Mouse (Mus musculus) hindbrain, embryonic 10.5 days (tissue): ENCODE data around the gene Slc25a18. TPM values are rescaled to one million over a fixed set of nuclear protein-coding genes. Genes with fewer than 3 reads are reported as not detected.

Experiments
- DNase-seq: peaks from one replicate; pipeline ENCODE4 v3.0.0-alpha.2; 2017; ENCODE audit warnings: low spot score
- H3K27ac ChIP-seq: fragments of 300-500 bp; sonication (generic); 2 replicates; pipeline ENCODE4 v1.5.1; 2016; ENCODE audit warnings: mild to moderate bottlenecking, moderate library complexity
- H3K27me3 ChIP-seq: fragments of 300-500 bp; sonication (generic); 2 replicates; pipeline ENCODE4 v1.6.1; 2016; ENCODE audit warnings: mild to moderate bottlenecking; ENCODE audit not compliant: poor library complexity, insufficient read depth, severe bottlenecking
- H3K36me3 ChIP-seq: fragments of 300-500 bp; sonication (generic); 2 replicates; pipeline ENCODE4 v1.6.1; 2016; ENCODE audit warnings: mild to moderate bottlenecking, moderate library complexity
- H3K4me1 ChIP-seq: fragments of 300-500 bp; sonication (generic); replicated peaks from 2 replicates; pipeline ENCODE4 v1.6.1; 2016; ENCODE audit warnings: mild to moderate bottlenecking
- H3K4me3 ChIP-seq: fragments of 300-500 bp; sonication (generic); 2 replicates; pipeline ENCODE4 v1.5.1; 2016; ENCODE audit warnings: mild to moderate bottlenecking, moderate library complexity
- H3K9me3 ChIP-seq: fragments of 300-500 bp; sonication (generic); 2 replicates; pipeline ENCODE4 v1.6.1; 2016; ENCODE audit warnings: mild to moderate bottlenecking, moderate library complexity
- WGBS: fragments of 180-500 bp; shearing (Covaris S2); methylation state at CpG from one replicate; pipeline ENCODE4 v1.1.7; 2016; 5-methylcytosine and 5-hydroxymethylcytosine counted together
- polyA plus RNA-seq: library from polyadenylated mRNA; unstranded; fragments of >200 nt; fragmentation: Nextera tagmentation; extraction: Ambion mirVana; gene quantifications from 2 replicates; pipeline ENCODE4 v1.2.1, GENCODE M21; 2016

Gene Slc25a18
- polyA plus RNA-seq, 1 experiment from 2014 or later: 1.4 TPM

GRCm38 (mm10) chr6:120778226-120778625, 4.8 kb downstream of the Slc25a18 start:
- H3K27ac ChIP-seq: no peak overlapping the region
- H3K4me1 ChIP-seq: peaks cover 11% of the 10 kb centered on the region
- H3K27me3 ChIP-seq: no peaks in the 10 kb centered on the region
- peaks cover 14% of the 10 kb centered on the region for H3K36me3 ChIP-seq
- no peak for DNase-seq
- H3K4me3 ChIP-seq: no peak overlapping the region
- H3K9me3 ChIP-seq: no peaks in the 10 kb centered on the region
- WGBS: 74% methylated on average over 3 of the region's 3 CpGs

DNA sequence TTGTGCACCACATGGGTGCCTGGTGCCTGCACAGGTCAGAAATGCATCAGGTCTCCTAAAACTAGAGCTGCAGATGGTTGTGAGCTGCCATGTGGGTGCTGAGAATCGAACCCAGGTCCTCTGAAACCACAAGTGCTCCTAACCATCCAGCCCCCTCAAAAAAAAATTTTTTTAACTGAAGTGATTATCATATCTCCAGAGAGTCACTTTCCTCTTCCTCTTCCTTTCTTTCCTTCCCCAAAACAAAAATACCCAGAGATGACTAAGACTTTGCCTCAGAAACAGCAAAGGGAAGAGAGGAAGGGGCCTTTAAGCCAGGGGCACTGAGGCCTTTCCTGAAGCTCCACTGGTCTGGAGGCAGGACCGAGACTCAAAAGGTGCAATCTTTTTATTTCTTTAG, 9.6 kb downstream of the Slc25a18 start:
- no peaks in the 10 kb centered on the region for H3K27me3 ChIP-seq
- H3K27ac ChIP-seq: no peak overlapping the region
- no peak overlapping the region for H3K4me3 ChIP-seq
- DNase-seq: no peak
- 90% methylated on average over 2 of the region's 2 CpGs for WGBS
- no peaks in the 10 kb centered on the region for H3K36me3 ChIP-seq
- H3K9me3 ChIP-seq: no peaks in the 10 kb centered on the region
- peaks cover 18% of the 10 kb centered on the region; the same call in 1 of the 2 replicates for H3K4me1 ChIP-seq

DNA sequence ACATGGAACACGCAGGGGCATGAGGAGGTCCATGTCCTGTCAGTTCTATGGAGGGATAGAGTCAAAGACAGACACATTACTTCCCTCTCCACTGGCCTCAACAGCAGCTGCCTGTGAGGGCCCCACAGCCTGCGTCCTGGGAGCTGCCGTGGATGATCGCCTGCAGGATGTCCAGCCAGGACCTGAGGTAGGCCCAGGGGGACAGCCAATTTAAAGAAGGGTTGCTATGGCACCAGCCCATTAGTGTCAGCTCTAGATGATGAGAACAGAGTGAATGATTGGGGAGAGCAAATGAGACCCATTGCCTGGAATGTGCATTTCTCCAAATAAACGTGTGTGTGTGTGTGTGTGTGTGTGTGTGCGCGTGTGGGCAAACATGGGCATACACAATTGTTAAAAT, 11.0 kb downstream of the Slc25a18 start:
- 0 out of 2 replicates have a peak, but pooled peaks cover 3% of the 10 kb centered on the region for H3K36me3 ChIP-seq
- peak; percentile 21 for DNase-seq
- H3K4me1 ChIP-seq: peaks cover 18% of the 10 kb centered on the region; the same call in 1 of the 2 replicates
- no peak overlapping the region for H3K4me3 ChIP-seq
- H3K27ac ChIP-seq: peak overlapping the region; percentile 9; the same call in 1 of the 2 replicates
- H3K9me3 ChIP-seq: no peaks in the 10 kb centered on the region
- no peaks in the 10 kb centered on the region for H3K27me3 ChIP-seq
- WGBS: 68% methylated on average over 7 of the region's 7 CpGs

DNA sequence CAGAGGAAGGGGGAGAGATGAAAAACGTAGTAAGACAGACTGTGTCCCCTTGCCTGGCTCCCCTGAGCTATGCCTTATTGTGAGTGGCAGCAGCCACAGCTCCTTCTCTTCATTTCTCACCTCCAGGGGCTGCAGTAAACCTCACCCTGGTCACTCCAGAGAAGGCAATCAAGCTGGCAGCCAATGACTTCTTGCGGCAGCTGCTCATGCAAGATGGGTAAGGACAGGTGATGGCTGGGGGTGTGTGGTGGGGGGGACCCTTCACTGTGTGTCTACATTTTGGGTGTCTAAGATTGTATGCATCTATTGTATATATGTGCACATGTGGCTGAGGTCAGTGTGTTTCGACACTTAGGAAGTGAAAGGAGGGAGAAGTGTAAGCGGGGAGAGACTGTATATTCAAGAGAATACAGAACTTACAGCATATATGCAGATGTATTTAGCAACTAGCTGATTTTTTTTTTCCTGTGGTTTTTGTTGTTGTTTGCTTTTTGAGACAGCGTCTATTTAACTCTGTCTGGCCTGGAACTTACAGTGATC, 14.8 kb downstream of the Slc25a18 start:
- Histone ChIP-seq H3K36me3 (peaks cover 28% of the 10 kb centered on the region), H3K9me3 (no peaks in the 10 kb centered on the region), H3K27me3 (no peaks in the 10 kb centered on the region), H3K27ac (no peak overlapping the region), H3K4me1 (peaks cover 18% of the 10 kb centered on the region; the same call in 1 of the 2 replicates), H3K4me3 (no peak overlapping the region)
- 83% methylated on average over 5 of the region's 5 CpGs for WGBS
- DNase-seq: no peak

DNA sequence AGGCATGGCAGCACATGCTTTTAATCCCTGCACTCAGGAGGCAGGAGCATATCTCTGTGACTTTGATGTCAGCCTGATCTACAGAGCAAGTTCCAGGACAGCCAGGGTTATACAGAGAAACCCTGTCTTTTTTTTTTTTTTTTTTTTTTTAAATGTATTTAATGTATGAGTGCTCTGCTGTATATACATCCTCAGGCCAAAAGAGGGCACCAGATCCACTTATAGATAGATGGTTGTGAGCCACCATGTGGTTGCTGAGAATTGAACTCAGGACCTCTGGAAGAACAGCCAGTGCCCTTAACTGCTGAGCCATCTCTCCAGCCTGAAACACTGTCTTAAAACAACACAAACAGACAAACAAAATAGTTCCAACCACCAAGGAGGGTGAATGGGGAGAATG, 15.5 kb downstream of the Slc25a18 start:
- DNase-seq: no peak
- H3K4me3 ChIP-seq: no peak overlapping the region
- peaks cover 18% of the 10 kb centered on the region; the same call in 1 of the 2 replicates for H3K4me1 ChIP-seq
- H3K9me3 ChIP-seq: no peaks in the 10 kb centered on the region
- no peaks in the 10 kb centered on the region for H3K27me3 ChIP-seq
- peaks cover 36% of the 10 kb centered on the region for H3K36me3 ChIP-seq
- no peak overlapping the region for H3K27ac ChIP-seq

DNA sequence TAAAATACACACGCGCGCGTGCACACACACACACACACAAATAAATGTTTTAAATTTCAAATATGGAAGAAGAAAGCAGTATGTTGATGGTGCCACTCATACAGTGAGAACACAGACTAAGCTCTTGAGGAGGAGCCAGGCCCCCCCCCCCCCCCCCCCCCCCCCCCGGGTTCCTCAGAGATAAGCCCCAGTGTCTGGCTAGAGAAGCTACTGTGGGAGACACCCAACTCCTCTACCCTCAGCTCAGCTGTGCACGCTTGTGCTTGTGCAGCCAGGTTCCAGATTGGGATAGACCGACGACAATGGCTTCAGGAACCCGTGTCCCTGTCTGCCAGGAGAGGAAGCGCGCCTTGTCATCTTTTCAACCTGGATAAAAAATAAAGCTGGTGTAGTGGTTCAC, 16.8 kb downstream of the Slc25a18 start:
- 91% methylated on average over 11 of the region's 11 CpGs for WGBS
- Histone ChIP-seq H3K9me3 (no peaks in the 10 kb centered on the region), H3K4me3 (no peak overlapping the region), H3K36me3 (peaks cover 48% of the 10 kb centered on the region), H3K4me1 (peaks cover 11% of the 10 kb centered on the region; the same call in 1 of the 2 replicates), H3K27ac (no peak overlapping the region), H3K27me3 (no peaks in the 10 kb centered on the region)
- no peak for DNase-seq

- Histone ChIP-seq H3K4me3 (no peak overlapping the region), H3K9me3 (no peaks in the 10 kb centered on the region), H3K27me3 (no peaks in the 10 kb centered on the region), H3K36me3 (peaks cover 54% of the 10 kb centered on the region), H3K27ac (no peak overlapping the region), H3K4me1 (peaks cover 5% of the 10 kb centered on the region; the same call in 1 of the 2 replicates)
- WGBS: 79% methylated on average over 5 of the region's 5 CpGs
- DNase-seq: no peak
Observed at GRCm38 (mm10) chr6:120790717-120791116, 17.3 kb downstream of the Slc25a18 start.

- Histone ChIP-seq H3K9me3 (no peaks in the 10 kb centered on the region), H3K36me3 (peaks cover 76% of the 10 kb centered on the region), H3K27me3 (no peaks in the 10 kb centered on the region), H3K4me3 (no peak overlapping the region), H3K4me1 (no peaks in the 10 kb centered on the region), H3K27ac (no peak overlapping the region)
- 90% methylated on average over 8 of the region's 8 CpGs for WGBS
- no peak for DNase-seq
Observed at GRCm38 (mm10) chr6:120792947-120793346, 19.6 kb downstream of the Slc25a18 start.

DNA sequence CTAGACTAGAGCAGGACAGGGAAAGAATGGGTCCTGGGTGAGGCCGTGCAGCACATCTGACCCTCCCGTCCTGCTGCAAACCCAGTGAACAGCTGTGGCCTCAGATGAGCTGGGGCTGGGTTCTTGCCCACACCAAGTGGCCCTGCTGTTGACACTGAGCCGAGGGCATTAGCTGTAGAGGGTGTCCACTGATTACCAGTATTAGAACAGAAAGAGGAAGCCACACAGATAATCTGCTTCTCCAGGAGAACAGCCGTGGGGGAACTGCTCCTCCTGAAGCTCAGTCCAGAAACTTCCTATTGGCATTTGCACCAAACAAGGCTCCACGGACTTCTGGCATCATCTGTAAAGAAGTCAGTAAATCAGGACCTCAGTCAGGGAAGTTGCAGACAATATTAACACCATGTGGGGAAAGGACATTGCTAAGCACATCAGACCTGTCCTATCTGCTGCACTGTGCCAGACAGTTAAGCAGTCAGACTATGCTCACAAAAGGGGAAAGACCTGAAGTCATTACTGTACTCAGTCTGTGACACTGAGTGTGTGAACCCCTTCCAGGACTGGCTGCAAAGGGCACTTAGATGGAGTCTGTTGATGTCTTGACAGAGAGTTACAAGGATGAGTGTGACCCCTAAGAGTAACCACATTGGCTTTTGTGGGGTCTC, 22.2 kb downstream of the Slc25a18 start:
- Histone ChIP-seq H3K4me3 (no peak overlapping the region), H3K9me3 (no peaks in the 10 kb centered on the region), H3K4me1 (no peaks in the 10 kb centered on the region), H3K27me3 (no peaks in the 10 kb centered on the region), H3K27ac (no peak overlapping the region), H3K36me3 (peaks cover 95% of the 10 kb centered on the region)
- 88% methylated on average over 5 of the region's 5 CpGs for WGBS
- DNase-seq: no peak

- no peak for DNase-seq
- Histone ChIP-seq H3K4me1 (no peaks in the 10 kb centered on the region), H3K36me3 (peaks cover 100% of the 10 kb centered on the region), H3K4me3 (no peak overlapping the region), H3K27ac (no peak overlapping the region), H3K9me3 (no peaks in the 10 kb centered on the region), H3K27me3 (no peaks in the 10 kb centered on the region)
- 83% methylated on average over 2 of the region's 2 CpGs for WGBS
Observed at GRCm38 (mm10) chr6:120796111-120796510, 22.7 kb downstream of the Slc25a18 start.

DNA sequence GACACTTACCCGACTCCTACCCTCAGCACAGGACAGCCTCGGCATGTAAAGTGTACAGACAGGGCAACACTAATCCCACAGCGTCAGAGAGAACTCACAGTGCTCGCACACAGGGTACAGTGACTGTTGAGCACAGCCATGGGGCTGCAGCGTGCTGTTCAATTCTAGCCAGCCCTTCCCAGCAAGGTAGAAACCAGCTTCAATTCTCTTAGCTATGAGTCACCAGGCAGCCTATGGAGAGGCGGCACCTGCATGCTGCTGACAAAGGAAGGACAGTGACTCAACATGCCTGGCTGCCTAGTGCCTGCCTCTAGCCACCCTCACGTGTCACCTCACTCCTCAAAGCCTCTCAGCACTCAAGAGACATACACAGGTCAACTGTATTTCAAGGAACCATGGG, 24.6 kb downstream of the Slc25a18 start:
- no peaks in the 10 kb centered on the region for H3K9me3 ChIP-seq
- WGBS: 90% methylated on average over 7 of the region's 7 CpGs
- no peak for DNase-seq
- H3K4me1 ChIP-seq: no peaks in the 10 kb centered on the region
- H3K4me3 ChIP-seq: no peak overlapping the region
- no peaks in the 10 kb centered on the region for H3K27me3 ChIP-seq
- peaks cover 100% of the 10 kb centered on the region for H3K36me3 ChIP-seq
- no peak overlapping the region for H3K27ac ChIP-seq

- Histone ChIP-seq H3K4me1 (no peaks in the 10 kb centered on the region), H3K36me3 (peaks cover 100% of the 10 kb centered on the region), H3K9me3 (no peaks in the 10 kb centered on the region), H3K4me3 (no peak overlapping the region), H3K27ac (no peak overlapping the region), H3K27me3 (no peaks in the 10 kb centered on the region)
- 94% methylated on average over 4 of the region's 4 CpGs for WGBS
- no peak for DNase-seq
Observed at GRCm38 (mm10) chr6:120798905-120799304, 25.5 kb downstream of the Slc25a18 start.

DNA sequence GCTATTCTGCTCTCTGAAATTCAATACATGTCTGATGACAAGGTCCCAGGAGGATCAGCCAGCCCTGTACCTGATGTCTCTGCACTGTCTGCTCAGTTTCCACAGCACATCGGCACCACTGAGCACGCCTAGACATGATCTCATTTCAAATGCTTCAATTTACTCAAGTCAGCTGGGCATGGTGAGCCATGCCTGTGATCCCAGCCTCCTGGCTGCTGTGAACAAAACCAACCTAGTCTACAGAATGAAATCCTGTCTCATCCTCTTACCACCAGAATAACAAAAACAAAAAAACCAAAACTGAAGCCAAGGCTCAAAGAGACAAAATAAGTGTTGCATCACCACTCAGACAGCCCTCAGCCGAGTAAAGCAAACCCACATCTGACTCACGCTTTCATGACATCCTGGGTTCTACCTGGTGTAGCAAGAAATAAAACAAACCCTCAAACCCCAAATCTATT, 26.2 kb downstream of the Slc25a18 start:
- DNase-seq: no peak
- Histone ChIP-seq H3K9me3 (no peaks in the 10 kb centered on the region), H3K36me3 (peaks cover 100% of the 10 kb centered on the region), H3K4me1 (no peaks in the 10 kb centered on the region), H3K4me3 (no peak overlapping the region), H3K27ac (no peak overlapping the region), H3K27me3 (no peaks in the 10 kb centered on the region)
- 89% methylated on average over 4 of the region's 4 CpGs for WGBS
